Mouse (Mus musculus) gonadal fat pad, adult 2 months (tissue): ENCODE data around the gene Cd59b. TPM values are rescaled to one million over a fixed set of nuclear protein-coding genes. Genes with fewer than 3 reads are reported as not detected.

Source experiments
- DNase-seq: peaks from one replicate; pipeline ENCODE4 v3.0.0-alpha.2; 2012; ENCODE audit warnings: low read depth
- polyA plus RNA-seq: library from polyadenylated mRNA; depleted of rRNA; stranded (reverse); fragments of >200 nt; gene quantifications from 2 replicates; pipeline ENCODE4 v1.2.3, GENCODE M21; 2012; rRNA removed

Cd59b gene
- polyA plus RNA-seq, 1 experiment = 12.0 TPM

DNA sequence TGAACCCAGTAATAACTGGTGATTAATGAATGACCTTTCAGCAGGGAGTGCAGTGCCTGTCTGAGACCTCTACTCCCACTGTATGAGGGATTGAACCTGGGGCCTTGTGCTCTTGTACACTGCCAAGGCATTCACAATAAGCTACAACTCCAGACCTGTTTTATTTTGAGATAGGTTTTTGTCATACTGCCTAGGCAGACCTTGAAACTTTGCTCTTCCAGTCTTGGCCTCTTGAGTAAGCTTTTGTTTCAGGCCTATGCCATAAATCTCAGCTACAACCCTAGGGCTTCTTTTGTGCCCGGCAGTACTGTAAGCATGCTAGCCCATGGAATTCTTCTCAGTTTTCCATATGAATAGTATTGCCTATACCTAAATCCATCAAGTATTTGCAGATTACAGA lies 49.4 kb downstream of the Cd59b start:
- peak; percentile 61 for DNase-seq

- DNase-seq = no peak
Observed at GRCm38 (mm10) chr2:104120312-104120711, 50.7 kb downstream of the Cd59b start.

DNA sequence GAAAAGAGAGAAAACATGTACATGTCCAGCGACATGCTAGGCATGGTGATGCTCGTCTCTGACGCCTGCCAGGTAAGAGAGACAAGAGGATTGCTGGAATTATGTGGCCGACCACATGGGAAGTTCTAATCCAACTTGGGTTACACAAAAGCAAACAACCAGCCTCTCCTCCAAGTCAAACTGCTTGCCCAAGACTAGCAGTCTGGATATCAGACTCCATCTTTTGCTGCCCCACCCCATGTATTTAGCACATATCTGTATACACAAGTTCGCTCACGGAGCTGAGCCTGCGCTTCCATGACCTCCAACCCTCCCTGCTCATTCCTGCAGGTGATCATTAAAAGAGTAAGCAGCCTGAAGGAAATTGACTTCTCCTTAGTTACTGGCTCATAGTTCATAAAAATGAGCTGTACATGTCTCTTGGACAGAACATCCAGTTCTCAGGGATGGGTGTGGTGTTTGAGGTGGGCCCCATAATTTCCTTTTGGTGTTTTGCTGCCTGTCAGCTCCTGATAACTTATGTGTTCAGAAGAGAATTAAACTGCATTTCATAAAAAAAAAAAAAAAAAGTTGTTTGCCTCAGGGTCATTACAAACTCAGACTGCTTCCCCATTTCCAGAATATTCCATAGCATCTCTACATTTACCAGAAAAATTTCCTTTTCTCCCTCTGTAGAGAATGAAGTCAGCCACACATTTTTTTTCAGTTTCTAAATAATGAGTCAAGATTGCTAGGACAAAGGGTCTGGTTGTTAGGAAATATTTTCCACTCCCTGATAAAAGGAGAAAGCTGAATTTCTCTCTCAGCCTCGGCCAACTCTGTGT lies 52.2 kb downstream of the Cd59b start:
- no peak for DNase-seq

GRCm38 (mm10) chr2:104122505-104123378 lies 53.1 kb downstream of the Cd59b start, which contains the start of gene A930018P22Rik:
Gene A930018P22Rik (plus strand): TSS chr2:104122769.
- no peak for DNase-seq

- DNase-seq = no peak
Observed at GRCm38 (mm10) chr2:104123540-104123939, 53.9 kb downstream of the Cd59b start.

DNA sequence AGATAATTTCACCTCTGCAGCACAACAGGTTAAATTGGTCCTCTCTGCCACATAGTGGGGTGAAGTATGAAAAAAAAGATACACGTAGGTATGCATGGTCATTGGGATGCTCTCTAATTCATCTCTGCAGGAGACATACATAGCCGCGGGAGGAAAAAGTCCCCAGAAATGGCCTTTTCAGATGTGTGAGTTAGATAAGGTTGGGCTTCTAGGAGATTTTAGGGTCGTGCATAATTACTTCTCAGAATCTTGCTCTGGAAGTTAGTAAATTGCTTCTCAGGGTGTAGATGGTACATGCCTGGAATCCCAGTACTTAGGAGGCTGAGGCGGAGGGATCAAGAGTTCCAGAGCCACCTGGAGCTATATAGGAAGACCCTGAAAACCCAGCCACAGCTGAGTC lies 54.4 kb downstream of the Cd59b start:
- no peak for DNase-seq

DNA sequence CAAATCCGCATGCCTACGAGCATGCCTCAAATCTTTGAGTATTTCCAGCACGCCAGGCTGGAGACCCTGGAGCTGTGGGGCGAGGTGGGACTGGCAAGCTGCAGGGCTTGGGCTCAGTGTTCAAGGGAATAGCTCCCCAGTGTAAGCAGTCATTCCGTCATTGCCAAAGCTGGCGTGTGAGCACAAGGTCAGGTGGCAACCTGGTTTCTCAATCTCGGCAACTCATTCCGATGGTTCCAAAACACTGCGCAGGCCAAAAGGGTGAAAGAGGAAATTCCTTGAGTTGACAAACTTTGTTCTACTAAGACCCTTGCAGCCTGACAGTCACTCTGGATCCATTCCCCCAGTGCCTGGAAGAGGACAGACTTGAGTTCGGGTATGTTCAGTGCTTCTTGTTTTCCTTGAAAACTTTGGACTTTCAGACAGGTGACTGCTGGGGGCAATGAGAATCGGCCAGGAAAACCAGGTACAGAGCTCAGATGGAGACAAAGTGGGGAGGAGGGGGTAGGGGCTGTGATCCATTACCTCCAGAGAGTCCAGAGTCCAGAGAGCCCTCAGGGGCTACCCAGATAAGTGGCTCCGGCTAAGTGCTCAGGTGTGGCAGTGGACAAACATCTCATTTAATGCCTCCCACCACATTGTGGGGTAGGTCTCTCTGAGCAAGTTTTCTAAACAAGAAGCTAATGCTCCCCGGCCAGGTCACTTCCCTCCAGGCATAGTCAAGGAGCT lies 59.3 kb downstream of the Cd59b start:
- DNase-seq = peak; percentile 80

DNA sequence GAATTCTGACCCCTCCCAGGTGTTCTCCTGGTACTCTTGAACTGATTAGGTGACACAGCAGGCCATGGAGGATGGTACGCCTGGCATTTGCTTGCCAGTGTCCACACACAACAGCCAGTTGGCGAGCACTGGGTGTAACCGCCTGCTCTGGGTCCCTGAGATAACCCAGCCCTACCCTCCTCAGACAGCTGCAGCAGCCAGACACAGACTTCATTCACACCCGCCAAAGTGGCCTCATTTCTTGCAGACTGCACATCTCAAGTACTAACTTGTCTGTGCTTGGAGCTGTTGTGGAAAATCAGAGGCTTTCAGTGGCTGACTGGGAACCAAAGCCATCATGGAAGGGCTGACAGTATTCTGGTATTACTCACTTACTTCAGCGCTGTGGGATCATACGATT lies 60.5 kb downstream of the Cd59b start:
- peak; percentile 55 for DNase-seq

DNA sequence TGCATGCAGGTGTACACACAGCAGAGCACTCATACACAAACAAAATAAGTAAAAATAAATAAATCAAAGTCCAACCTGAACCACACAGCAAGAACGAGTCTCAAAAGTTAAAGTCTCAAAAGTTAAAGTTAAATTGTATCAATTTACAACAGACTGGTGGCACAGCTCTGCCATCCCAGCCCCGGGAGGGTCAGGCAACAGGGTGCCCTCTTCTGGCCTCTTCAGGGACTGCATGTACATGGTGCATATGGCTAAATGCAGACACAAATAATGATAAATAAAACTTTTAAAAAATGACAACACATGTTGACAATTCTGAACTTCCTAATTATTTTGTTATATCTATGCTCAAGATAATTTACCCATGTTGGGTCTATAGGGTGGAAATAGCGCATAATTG lies 61.3 kb downstream of the Cd59b start:
- DNase-seq = no peak

- peak; percentile 58 for DNase-seq
Observed at GRCm38 (mm10) chr2:104132266-104132859, 62.7 kb downstream of the Cd59b start.

DNA sequence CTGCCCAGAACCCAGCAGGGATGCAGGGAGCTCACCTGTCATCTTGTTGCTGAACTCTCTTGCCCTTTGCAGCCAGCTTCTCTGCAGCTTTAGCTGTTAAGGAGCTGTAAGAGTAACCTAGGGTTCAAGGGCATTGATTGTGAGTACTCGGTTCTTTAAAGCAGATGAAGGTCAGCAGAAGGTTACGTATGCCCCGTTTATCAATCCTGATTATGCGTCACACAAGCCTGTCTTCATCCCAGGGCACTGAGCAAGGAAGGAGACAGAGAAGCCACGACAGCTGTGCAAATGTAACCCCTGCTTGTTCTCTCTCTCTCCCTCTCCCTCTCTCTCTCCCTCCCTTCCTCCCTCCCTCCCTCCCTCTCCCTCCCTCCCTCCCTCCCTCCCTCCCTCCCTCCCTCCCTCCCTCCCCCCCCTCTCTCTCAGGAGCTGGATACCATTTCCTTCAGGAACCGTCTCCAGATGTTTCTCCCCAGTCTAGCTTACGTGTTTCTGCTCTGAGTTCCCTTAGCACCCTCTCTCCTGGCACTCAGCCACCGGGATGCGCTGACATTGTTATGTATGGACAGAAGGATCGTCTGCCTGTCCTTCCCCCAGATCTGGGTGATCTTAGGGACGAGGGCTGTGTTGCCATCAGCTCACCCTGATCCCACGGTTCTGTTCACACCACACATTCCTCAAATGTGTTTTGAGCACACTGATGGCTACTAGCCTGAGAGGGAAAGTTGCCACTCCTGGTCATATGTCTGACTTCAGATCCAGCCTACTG lies 63.6 kb downstream of the Cd59b start:
- no peak for DNase-seq

DNA sequence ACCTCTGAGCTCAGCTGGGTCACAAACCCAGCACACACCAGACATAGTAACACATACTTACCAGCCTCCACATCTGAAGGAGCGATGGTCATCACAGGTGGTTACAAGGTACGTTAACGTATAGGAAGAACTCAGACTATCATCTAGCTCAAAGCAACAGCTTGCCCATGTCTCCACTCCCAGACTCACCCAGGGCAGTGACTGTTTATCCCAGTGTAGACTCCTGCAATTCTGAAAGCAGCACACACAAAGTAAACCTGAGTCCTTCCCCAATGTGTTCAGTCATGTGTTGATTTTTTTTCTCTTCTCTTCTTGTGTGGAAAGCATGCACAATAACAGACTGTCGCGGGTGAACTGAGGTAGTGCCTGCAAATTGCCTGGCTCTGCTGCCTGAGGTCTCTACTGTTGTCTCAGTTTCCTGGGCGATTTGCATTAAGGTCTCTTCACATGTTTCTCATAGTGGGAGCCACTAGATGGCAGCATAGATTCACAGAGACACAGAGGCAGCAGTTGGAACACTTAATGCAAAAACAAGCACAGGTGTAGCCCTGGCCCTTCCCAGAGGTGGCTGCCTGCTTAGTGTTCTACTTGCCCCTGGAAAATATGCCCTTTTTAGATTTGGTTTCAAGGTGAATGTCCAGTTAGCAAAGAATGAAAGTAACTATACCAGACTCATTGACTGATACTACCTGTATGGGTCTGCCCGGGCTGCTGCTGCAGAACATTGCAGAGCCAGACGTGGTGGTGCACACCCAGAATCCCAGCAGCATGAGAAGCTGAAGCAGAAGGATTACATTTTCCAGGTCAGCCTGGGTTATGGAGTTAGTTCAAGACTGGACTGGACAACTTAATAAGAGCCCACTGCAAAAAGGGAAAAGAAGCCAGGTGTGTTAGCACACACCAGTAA lies 64.8 kb downstream of the Cd59b start:
- no peak for DNase-seq

- DNase-seq = no peak
Observed at GRCm38 (mm10) chr2:104135920-104136319, 66.3 kb downstream of the Cd59b start.

Other genes starting within 250 kb of the Cd59b start
- 12.7 and 13.0 TPM in 2 replicates for gene Lmo2, start 111.9 kb upstream of the Cd59b start, polyA plus RNA-seq
- gene Fbxo3, start 42.1 kb upstream of the Cd59b start, polyA plus RNA-seq = 26.4 and 28.4 TPM in 2 replicates
- gene 4931422A03Rik, start 41.5 kb upstream of the Cd59b start, polyA plus RNA-seq = 0.14 TPM in 1 of 2 replicates, not detected in the other
- 0.12 TPM in 1 of 2 replicates, not detected in the other for gene Gm10912, start 4.0 kb upstream of the Cd59b start, polyA plus RNA-seq
- gene Gm10799, start 1.3 kb upstream of the Cd59b start, polyA plus RNA-seq = not detected in 2 replicates
- gene Cd59a, start 26.0 kb downstream of the Cd59b start, polyA plus RNA-seq = 31.7 and 76.2 TPM in 2 replicates
- gene A930018P22Rik, start 52.9 kb downstream of the Cd59b start, polyA plus RNA-seq = 0.27 and 0.38 TPM in 2 replicates